Mouse (Mus musculus) T-helper 2 cell (primary cell): ENCODE measurements around the gene Hormad1.
"Not testable (repeated sequence)": the region's sequence is repeated elsewhere in the genome, so short reads cannot be mapped to it uniquely, and the experiment has no call there.

Source experiments
- in situ Hi-C: fragments of 300-600 bp; cut with MboI, MseI; formaldehyde crosslinking; loops from one replicate; pipeline ENCODE4 v1.15.1; 2025; ENCODE audit warnings: high pct_unique_total_duplicates

Hormad1 gene

GRCm38 (mm10) chr3:95559437-95559836, at the start of gene Hormad1:
Hormad1 (plus strand) TSS chr3:95559677.
- in situ Hi-C loops: no loop called here

DNA sequence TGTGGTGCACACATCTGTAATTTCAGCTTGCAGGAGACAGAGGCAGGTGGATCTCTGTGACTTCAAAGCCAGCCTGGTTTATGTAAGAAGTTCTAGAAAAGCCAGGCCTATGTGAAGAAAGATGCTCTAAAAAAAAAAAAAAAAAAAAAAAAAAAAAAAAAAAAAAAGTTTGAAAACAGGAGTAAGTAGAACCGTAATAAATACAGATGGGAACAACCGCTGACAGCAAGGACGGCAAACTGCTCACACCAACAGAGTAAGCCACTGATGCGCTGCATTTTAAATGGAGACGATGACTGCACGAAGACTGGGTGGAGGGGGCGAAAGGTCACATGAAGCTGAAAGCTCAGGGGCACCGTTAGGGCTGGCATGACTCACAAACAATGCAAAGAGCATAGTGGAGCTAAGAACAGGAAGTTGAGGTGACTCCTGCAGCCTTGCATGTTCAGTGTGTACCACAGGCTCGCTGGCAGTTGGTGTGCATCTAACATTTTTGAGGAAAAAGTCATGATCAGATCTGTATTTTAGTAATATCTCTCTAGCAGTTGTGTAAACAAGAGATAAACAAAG, 47.8 kb upstream of the Hormad1 start:
- in situ Hi-C loops: no loop called here

DNA sequence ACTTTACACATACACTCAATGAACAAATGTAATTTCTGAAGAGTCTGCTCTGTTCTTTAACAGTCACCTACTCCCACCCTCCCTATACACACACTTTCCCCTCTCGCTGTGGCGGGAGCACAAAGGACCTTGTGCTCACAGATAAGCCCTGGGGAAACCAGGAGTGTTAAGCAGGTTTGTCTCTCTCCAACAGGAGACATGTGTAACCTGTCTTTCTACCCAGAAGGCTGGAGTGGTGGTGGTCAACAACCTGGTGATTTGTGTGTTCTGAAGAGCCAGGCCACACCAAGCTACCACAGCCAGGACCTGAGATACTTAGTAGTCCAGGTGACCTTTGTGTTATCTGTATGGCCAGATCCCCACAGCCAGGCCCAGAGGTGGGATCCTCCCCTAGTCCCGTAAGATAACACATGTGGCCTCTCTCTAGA, 42.8 kb upstream of the Hormad1 start:
- in situ Hi-C loops: no loop called here

GRCm38 (mm10) chr3:95517493-95517898, 42.0 kb upstream of the Hormad1 start:
- in situ Hi-C loops: no loop called here

DNA sequence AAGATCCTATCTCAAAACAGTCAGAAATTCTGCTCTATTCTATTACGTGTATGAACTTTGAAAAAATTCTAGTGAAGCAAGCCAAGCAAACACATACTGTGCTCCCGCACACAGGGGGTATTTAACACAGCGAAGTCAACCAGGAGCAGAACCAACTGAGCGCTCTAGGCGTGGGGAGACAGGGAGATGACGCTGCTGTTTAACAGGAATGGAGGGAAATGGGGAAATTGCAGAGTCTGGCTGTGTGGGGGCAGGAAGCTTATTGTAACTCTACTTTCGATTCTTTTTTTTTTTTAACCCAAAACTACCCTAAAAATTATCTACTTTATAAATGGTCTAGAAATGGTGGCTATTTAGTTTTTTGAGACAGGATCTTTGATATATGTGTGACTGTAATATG, 40.6 kb upstream of the Hormad1 start:
- in situ Hi-C loops: no loop called here

- in situ Hi-C loops: no loop called here
These were observed 40.2 kb upstream of the Hormad1 start for GRCm38 (mm10) chr3:95519315-95519714.

GRCm38 (mm10) chr3:95520100-95520499, 39.4 kb upstream of the Hormad1 start:
- in situ Hi-C loops: no loop called here

DNA sequence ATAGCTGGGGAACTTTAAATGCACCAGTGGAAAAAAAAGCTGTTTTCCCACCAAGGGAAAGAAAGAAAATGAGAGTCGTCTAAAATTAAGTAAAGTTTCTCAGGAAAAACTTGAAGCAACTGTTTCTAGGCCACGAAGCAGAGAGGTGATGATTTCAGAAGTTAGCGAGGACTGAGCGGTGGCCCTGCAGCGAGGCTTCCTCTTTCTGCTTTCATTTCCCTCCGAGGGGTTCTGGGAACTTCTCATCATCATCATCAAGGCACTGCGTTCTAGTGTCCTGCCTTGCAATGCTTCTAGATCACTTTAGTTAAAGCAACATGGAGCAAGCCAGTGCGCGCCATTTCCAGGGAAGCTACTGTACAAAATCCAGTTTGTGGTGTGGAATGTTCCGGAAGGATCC, 38.3 kb upstream of the Hormad1 start:
- in situ Hi-C loops: no loop called here

DNA sequence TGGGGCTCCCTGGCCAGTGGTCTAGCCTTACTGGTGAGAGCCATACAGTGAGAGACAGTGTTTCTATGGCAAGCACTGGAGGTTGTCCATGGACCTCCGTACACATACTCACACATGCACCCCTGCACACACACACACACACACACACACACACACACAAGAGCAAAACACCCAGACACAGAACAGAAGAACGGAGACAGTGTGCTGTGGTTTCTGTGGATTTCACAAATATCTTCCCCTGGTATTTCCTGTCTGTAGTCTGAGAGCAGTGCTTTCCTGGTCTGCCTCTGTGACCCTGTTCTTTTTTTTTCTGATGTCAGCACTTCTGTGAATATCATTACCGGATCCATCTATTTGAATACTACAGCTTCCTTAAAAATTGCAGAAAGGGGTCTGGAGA, 35.8 kb upstream of the Hormad1 start:
- in situ Hi-C loops: no loop called here

- in situ Hi-C loops: no loop called here
These were observed 34.8 kb upstream of the Hormad1 start for GRCm38 (mm10) chr3:95524673-95525072.

DNA sequence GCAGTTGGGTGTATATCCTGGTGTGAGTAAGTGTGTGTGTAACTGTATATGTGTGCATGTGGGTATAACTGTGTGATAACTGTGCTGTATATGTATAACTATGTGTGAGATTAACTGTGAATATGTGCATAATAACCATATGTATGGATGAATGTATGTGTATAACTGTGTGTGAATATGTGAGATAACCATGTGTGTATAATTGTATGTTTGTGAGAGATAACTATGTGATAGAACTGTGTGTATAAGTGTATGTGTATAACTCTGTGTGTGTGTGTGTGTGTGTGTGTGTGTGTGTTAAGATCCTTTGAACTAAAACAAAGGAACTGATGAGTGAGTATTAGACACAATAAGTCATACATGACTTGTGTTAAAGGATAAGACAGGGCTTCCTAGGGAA, 33.4 kb upstream of the Hormad1 start:
- in situ Hi-C loops: no loop called here

DNA sequence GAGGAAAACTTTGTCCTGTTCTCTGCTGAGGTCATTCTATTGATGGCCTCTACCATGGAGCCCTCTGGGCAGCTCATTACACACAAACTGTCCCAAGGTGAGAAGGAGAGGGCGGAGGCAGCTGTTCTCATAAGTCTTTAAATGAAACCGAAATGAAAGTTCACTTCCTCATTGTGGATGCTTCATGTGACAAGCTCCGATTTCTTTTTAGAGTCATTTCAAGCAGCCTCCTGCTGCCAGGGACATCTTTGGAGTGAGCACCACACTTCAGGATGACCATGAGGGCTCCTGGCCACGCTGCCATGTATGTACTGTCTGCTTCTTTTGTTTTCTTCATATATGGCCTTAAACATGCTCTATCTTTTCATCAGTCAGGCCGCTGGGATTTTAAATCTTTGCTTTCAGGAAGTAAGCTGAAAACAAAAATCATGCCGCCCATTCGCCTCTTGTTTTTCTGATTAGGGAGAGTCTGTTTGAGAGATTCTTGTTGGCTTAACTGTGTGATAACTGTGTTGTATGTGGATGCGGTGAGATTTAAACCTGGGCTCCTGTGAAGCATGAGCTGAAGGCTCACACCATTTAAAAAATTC, 32.8 kb upstream of the Hormad1 start, which contains the start of gene Ctss:
Ctss (plus strand) TSS at position 165 of the 590 bp plus-strand sequence.
- in situ Hi-C loops: no loop called here

DNA sequence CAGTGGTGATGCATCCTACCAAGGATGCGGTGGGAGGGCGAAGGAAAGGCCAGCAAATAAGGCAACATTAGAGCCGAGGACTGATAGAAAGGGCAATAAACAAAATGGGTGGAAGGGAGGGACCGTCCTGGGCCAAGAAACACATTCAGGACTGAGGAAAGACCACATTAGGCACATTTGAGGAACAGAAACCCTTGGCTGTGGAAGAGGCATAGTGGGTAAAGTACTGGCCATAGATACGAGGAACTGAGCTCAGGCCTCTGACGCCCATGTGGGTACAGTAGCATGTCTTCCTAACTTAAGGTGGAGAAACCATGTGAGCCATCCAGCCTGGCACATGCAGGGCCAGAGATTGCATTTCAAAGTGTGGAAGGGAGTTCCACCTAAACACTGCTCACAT, 29.7 kb upstream of the Hormad1 start:
- in situ Hi-C loops: no loop called here

GRCm38 (mm10) chr3:95531025-95531424, 28.5 kb upstream of the Hormad1 start:
- in situ Hi-C loops: no loop called here

DNA sequence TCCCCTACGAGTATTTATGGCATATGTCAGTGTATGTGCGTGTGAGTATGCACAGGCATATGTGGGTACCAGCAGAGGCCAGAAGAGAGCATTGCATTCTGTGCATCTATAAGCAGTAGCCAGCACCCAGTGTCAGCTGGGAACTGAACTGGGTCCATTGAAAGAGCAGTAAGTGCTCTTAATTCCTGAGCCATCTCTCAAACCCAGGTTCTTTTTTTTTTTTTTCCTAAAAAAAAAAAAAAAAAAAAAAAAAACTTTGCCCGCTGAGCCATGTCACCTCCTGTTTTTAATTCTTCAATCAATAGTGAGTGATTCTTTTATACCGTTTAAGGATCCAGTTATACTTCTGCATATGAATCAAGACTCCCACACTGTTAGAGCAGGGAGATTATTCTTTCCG, 26.1 kb upstream of the Hormad1 start:
- in situ Hi-C loops: no loop called here

DNA sequence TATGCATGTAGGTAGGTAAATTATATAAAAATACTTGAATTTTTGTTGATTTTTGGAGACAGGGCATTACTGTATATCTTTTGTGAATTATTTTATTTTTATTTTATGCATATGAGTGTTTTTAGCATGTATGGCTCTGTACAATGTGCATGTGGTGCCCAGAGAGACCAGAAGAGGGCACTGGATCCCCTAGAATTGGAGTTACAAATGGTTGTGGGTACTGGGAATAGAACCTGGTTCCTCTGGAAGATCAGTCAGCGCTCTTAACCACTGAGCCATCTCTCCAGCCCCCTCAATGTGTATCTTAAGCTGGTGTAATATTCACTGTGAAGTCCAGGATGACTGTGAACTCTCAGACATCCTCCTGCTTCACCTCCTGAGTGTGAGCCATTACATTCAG, 24.6 kb upstream of the Hormad1 start:
- in situ Hi-C loops: no loop called here

GRCm38 (mm10) chr3:95538936-95539335, 20.5 kb upstream of the Hormad1 start:
- in situ Hi-C loops: no loop called here

DNA sequence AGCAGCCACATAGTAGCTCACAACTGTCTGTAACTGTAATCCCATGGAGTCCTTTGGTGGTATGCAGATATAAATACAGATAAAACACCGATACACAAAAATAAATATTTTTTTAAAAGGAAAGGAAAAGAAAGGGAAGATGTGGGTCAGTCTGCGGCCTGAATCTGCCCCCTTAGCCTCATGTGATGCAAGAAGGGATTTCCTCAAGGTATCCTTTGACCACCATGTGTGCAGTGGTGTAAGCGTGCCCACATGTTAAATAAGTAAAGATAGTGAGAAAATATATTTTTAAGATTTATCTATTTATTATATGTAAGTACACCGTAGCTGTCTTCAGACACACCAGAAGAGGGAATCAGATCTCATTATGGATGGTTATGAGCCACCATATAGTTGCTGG, 19.6 kb upstream of the Hormad1 start:
- in situ Hi-C loops: no loop called here

GRCm38 (mm10) chr3:95541186-95541585, 18.3 kb upstream of the Hormad1 start:
- in situ Hi-C loops: not testable (repeated sequence)

DNA sequence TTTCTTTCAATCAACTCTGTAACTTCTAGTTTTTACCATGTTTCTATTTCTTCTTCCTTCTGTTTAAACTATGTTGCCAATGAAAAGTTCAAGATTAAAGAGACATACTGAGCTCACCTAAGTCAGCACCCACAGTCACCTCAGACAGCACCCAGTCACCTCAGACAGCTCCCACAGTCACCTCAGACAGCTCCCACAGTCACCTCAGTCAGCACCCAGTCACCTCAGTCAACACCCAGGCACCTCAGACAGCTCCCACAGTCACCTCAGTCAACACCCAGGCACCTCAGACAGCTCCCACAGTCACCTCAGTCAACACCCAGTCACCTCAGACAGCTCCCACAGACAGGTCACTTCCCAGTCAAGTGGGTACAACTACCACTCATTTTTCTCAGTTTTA, 17.3 kb upstream of the Hormad1 start:
- in situ Hi-C loops: no loop called here

- in situ Hi-C loops: no loop called here
These were observed 16.5 kb upstream of the Hormad1 start for GRCm38 (mm10) chr3:95542981-95543380.

DNA sequence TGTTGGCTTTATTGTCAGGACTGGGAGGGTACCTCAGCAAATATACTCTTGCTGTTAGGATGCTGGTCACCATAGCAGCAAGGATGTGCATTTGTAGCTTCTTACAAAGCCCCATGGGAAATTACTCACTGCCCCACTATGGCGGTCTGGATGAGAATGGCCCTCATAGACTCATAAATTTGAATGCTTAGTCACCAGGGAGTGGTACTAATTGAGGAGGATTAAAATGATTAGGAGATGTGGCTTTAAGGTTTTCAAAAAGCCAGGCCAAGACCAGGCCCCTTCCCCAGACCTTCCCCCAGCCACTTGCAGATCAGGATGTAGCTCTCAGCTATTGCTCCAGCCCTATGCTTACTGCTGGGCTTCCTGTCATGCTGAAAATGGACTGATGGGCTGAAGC, 9.3 kb upstream of the Hormad1 start:
- in situ Hi-C loops: no loop called here

DNA sequence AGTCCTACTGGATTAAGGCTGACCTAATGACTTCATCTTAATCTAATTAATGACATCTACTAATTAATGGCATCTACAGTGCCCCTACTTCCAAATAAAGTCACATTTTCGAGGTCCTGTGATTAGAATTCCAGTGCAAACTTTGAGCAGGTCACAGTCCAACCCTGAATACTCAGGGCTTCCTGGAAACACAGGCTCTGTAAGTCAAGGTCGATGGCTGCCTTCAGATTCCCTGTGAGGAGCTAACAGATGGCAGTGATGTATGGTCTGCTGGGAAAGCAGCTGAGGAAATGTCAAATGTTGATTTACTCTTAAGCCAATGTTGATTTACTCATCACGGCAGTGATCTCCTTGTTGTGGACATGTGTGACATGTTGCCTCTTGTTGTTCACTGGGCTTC, 5.5 kb upstream of the Hormad1 start:
- in situ Hi-C loops: no loop called here

- in situ Hi-C loops: no loop called here
These were observed 1.3 kb downstream of the Hormad1 start for GRCm38 (mm10) chr3:95560738-95561137.
